Mouse (Mus musculus): ENCODE results near the gene BC024978. TPM values are rescaled to one million over a fixed set of nuclear protein-coding genes. Genes with fewer than 3 reads are reported as not detected.
A peak's percentile ranks its signal among the peaks of the same experiment; 100 is the strongest.

The BC024978 gene
- total RNA-seq, 2 experiments from 2014 or later = 14.6 to 15.8 TPM

GRCm38 (mm10) chr7:27179217-27179918 lies 16.2 kb upstream of the BC024978 start:
- intact Hi-C loops (cut with DNase I) = loop anchor here (1.0 to 5.0 kb wide), 2 partner anchors 16 to 493 kb away; partner anchors contain the start of genes BC024978 and Map3k10

GRCm38 (mm10) chr7:27180036-27180435 lies 15.5 kb upstream of the BC024978 start:
- Histone ChIP-seq H3K27ac (peak overlapping the region; percentile 94), H3K4me3 (peak overlapping the region; percentile 89)
- TF ChIP-seq CTCF (IDR thresholded peaks at IDR 0.05) = no peak
- intact Hi-C loops (cut with DNase I) = no loop called here
- DNase-seq = peak; percentile 72

More at GRCm38 (mm10) chr7:27179217-27179918, 16.2 kb upstream of the BC024978 start:
- peak overlapping the region; percentile 89 for H3K4me3 ChIP-seq
- no peak for TF ChIP-seq CTCF (IDR thresholded peaks at IDR 0.05)
- H3K27ac ChIP-seq = peak overlapping the region; percentile 94
- no peak for DNase-seq

- no peak for TF ChIP-seq CTCF (IDR thresholded peaks at IDR 0.05)
- peak within 1 kb of the TSS; percentile 94 for H3K27ac ChIP-seq
- peak within 1 kb of the TSS; percentile 89 for H3K4me3 ChIP-seq
- no peak for DNase-seq
- intact Hi-C loops (cut with DNase I) = no loop called here
Observed at GRCm38 (mm10) chr7:27180837-27181695, 14.5 kb upstream of the BC024978 start, which contains the start of the genes Gm21983 and Mia. Gene Gm21983 (minus strand): TSS chr7:27181086. Gene Mia (minus strand): TSS chr7:27181157.

- TF ChIP-seq CTCF (IDR thresholded peaks at IDR 0.05) = no peak
- DNase-seq = no peak
- Histone ChIP-seq H3K27ac (no peak overlapping the region), H3K4me3 (no peak overlapping the region)
- intact Hi-C loops (cut with DNase I) = no loop called here
Observed at GRCm38 (mm10) chr7:27182498-27182897, 13.1 kb upstream of the BC024978 start.

GRCm38 (mm10) chr7:27184964-27185363 lies 10.6 kb upstream of the BC024978 start:
- DNase-seq = no peak
- TF ChIP-seq CTCF (IDR thresholded peaks at IDR 0.05) = peak; percentile 68
- intact Hi-C loops (cut with DNase I) = no loop called here
- H3K27ac ChIP-seq = no peak overlapping the region
- H3K4me3 ChIP-seq = no peak overlapping the region

- TF ChIP-seq CTCF (IDR thresholded peaks at IDR 0.05) = no peak
- no peak overlapping the region for H3K4me3 ChIP-seq
- peak overlapping the region; percentile 3 for H3K27ac ChIP-seq
- DNase-seq = no peak
- intact Hi-C loops (cut with DNase I) = no loop called here
Observed at GRCm38 (mm10) chr7:27185986-27186385, 9.6 kb upstream of the BC024978 start.

- H3K27ac ChIP-seq = no peak overlapping the region
- intact Hi-C loops (cut with DNase I) = no loop called here
- TF ChIP-seq CTCF (IDR thresholded peaks at IDR 0.05) = peak; percentile 35
- no peak overlapping the region for H3K4me3 ChIP-seq
- DNase-seq = no peak
Observed at GRCm38 (mm10) chr7:27189271-27189931, 6.2 kb upstream of the BC024978 start.

GRCm38 (mm10) chr7:27192434-27192833 lies 3.1 kb upstream of the BC024978 start:
- intact Hi-C loops (cut with DNase I) = no loop called here
- no peak for DNase-seq
- no peak overlapping the region for H3K27ac ChIP-seq
- TF ChIP-seq CTCF (IDR thresholded peaks at IDR 0.05) = no peak
- no peak overlapping the region for H3K4me3 ChIP-seq

GRCm38 (mm10) chr7:27193731-27194130 lies 1.9 kb upstream of the BC024978 start:
- intact Hi-C loops (cut with DNase I) = no loop called here
- Histone ChIP-seq H3K4me3 (no peak overlapping the region), H3K27ac (no peak overlapping the region)
- no peak for TF ChIP-seq CTCF (IDR thresholded peaks at IDR 0.05)
- no peak for DNase-seq

GRCm38 (mm10) chr7:27197136-27197535 lies 1.6 kb downstream of the BC024978 start:
- Histone ChIP-seq H3K4me3 (no peak overlapping the region; the same call in 1 of the 2 replicates), H3K27ac (peak overlapping the region; percentile 100)
- DNase-seq = no peak
- TF ChIP-seq CTCF (IDR thresholded peaks at IDR 0.05) = no peak
- intact Hi-C loops (cut with DNase I) = loop anchor here (2.0 to 5.0 kb wide), 2 partner anchors 32 to 35 kb away; partner anchors contain the start of gene Itpkc

- TF ChIP-seq CTCF (IDR thresholded peaks at IDR 0.05) = no peak
- no peak for DNase-seq
- intact Hi-C loops (cut with DNase I) = loop anchor here (2.0 to 5.0 kb wide), 2 partner anchors 31 to 35 kb away; partner anchors contain the start of gene Itpkc
- peak overlapping the region; percentile 100 for H3K27ac ChIP-seq
- no peak overlapping the region for H3K4me3 ChIP-seq
Observed at GRCm38 (mm10) chr7:27197634-27198033, 2.1 kb downstream of the BC024978 start.

GRCm38 (mm10) chr7:27198355-27198754 lies 2.8 kb downstream of the BC024978 start:
- no peak for TF ChIP-seq CTCF (IDR thresholded peaks at IDR 0.05)
- DNase-seq = no peak
- intact Hi-C loops (cut with DNase I) = loop anchor here (5.0 kb wide), 1 partner anchor 36 kb away; no protein-coding TSS in a partner anchor
- Histone ChIP-seq H3K4me3 (no peak overlapping the region), H3K27ac (peak overlapping the region; percentile 100; the same call in 1 of the 2 replicates)
